Mouse (Mus musculus): ENCODE data around the gene Prkci.

DNA sequence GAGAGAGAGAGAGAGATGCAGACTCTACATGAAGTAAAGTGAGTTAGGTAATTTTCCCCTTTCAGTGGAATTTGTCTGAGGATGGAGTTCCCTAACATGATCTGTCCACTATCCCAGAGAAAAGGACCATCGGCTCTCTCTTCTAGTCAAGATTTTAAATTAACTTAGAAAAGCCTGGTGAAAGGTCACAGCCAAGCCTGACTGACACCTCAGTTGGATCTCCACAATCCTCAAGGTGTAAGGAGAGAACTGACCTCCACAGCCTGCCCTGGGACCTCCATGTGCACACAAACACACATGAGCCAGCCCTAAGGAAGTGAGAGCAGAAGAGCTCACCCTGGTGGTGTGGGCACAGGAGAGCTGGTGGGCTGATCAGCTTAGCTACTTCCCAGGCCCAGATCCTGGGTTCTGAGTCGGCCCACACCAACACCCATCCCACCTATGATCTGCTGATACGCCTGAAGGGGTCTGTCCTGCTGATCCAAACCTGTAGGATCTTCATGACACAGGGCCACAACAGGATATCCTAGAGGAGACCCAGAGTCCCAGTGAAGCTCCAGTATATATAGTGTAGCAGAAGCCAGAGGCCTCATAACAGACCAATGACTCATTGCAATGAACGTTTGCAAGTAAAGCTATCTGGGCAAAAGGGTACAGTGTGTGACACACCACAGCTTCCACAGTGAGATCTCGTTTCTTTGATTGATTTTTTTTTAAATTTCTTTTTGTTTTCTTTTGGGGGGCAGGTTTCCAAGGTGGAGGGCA, 13.7 kb upstream of the Prkci start:
- no peak for TF ChIP-seq CTCF (IDR thresholded peaks at IDR 0.05; ENCODE audit: borderline replicate concordance, insufficient read depth, low read depth, low read length)
- TF ChIP-seq POLR2A (IDR thresholded peaks at IDR 0.05; ENCODE audit: borderline replicate concordance, insufficient read depth, low read length): no peak
